Mouse (Mus musculus) forebrain, embryonic 10.5 days (tissue): ENCODE data around the gene Hils1. TPM values are rescaled to one million over a fixed set of nuclear protein-coding genes. Genes with fewer than 3 reads are reported as not detected.
"Not testable (repeated sequence)": the region's sequence is repeated elsewhere in the genome, so short reads cannot be mapped to it uniquely, and the experiment has no call there.

ENCODE experiments used
- DNase-seq: peaks from one replicate; pipeline ENCODE4 v3.0.0-alpha.2; 2017; ENCODE audit warnings: low spot score; ENCODE audit errors: extremely low spot score
- H3K27ac ChIP-seq: fragments of 300-500 bp; sonication (generic); 2 replicates; pipeline ENCODE4 v1.5.1; 2016; ENCODE audit warnings: mild to moderate bottlenecking
- H3K27me3 ChIP-seq: fragments of 300-500 bp; sonication (generic); 2 replicates; pipeline ENCODE4 v1.6.1; 2016; ENCODE audit warnings: mild to moderate bottlenecking; ENCODE audit not compliant: poor library complexity, severe bottlenecking
- H3K36me3 ChIP-seq: fragments of 300-500 bp; sonication (generic); replicated peaks from 2 replicates; pipeline ENCODE4 v1.6.1; 2016; ENCODE audit warnings: mild to moderate bottlenecking, moderate library complexity
- H3K4me1 ChIP-seq: fragments of 300-500 bp; sonication (generic); 2 replicates; pipeline ENCODE4 v1.6.1; 2016
- H3K4me3 ChIP-seq: fragments of 300-500 bp; sonication (generic); 2 replicates; pipeline ENCODE4 v1.5.1; 2016; ENCODE audit warnings: mild to moderate bottlenecking, moderate library complexity
- H3K9me3 ChIP-seq: fragments of 300-500 bp; sonication (generic); 2 replicates; pipeline ENCODE4 v1.6.1; 2016; ENCODE audit warnings: mild to moderate bottlenecking, moderate library complexity
- WGBS: fragments of 180-500 bp; shearing (Covaris S2); methylation state at CpG from one replicate; pipeline ENCODE4 v1.1.7; 2016; 5-methylcytosine and 5-hydroxymethylcytosine counted together
- polyA plus RNA-seq: library from polyadenylated mRNA; unstranded; fragments of >200 nt; fragmentation: Nextera tagmentation; extraction: Ambion mirVana; gene quantifications from 2 replicates; pipeline ENCODE4 v1.2.1, GENCODE M21; 2016

Hils1 gene
- polyA plus RNA-seq, 1 experiment from 2014 or later: not detected

DNA sequence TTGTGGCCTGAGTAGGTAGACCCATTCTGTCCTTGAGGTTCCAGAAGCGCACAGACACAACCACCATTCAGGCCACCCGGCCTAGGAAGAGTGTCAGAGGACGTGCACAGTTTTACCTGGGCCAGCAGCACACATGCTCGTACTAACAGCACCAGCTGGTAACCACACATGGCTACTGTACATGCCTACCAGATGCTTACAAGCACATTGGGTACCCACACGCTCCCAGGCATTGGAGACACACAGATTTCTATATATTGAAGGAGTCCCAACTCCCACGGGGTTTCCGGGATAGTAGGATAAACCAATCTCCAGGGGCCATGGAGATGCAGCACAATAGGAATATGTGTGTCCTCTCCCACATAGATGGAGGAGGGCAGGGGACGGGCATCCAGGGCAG is 35.3 kb downstream of the Hils1 start:
- Histone ChIP-seq H3K4me3 (no peak overlapping the region), H3K36me3 (peaks cover 82% of the 10 kb centered on the region), H3K27me3 (no peaks in the 10 kb centered on the region), H3K9me3 (no peaks in the 10 kb centered on the region), H3K27ac (no peak overlapping the region), H3K4me1 (peaks cover 59% of the 10 kb centered on the region)
- DNase-seq: no peak
- WGBS: 94% methylated on average over 8 of the region's 8 CpGs

DNA sequence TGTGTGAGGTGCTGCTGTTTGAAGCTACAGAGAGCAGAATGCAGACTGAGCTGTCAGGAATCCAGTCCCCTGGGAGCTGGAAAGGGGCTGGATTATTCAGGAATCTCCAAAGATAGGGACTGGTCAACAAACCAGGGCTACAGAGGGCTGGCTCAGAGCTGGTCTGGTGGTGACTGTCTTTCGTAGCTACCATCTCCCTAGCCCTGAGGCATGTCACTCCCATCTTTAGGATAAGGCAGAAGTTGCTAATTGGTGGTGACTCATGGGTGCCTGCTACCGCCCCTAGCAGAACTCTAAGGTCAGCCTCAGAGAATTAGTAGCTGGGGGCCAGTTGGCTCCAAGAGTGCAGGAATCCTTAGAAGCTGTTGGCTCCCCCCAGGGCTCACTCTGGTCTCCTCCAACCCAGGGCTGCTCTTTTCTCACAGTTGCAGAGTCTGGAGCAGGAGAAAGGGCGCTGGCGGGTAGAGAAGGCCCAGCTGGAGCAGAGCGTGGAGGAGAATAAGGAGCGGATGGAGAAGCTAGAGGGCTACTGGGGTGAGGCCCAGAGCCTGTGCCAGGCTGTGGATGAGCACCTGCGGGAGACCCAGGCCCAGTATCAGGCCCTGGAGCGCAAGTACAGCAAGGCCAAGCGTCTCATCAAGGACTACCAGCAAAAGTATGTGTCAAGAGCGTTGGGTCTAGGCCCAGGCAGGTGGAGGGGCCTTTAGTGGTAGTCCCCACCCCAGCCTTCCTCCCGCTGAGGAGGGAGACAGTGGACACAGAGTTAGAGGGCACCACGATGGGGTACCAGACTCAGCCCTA is 36.9 kb downstream of the Hils1 start:
- Histone ChIP-seq H3K9me3 (no peaks in the 10 kb centered on the region), H3K4me3 (no peak overlapping the region), H3K27me3 (no peaks in the 10 kb centered on the region), H3K36me3 (peaks cover 66% of the 10 kb centered on the region), H3K4me1 (peaks cover 69% of the 10 kb centered on the region), H3K27ac (peak overlapping the region; percentile 48; the same call in 1 of the 2 replicates)
- DNase-seq: no peak
- WGBS: 83% methylated on average over 12 of the region's 12 CpGs

DNA sequence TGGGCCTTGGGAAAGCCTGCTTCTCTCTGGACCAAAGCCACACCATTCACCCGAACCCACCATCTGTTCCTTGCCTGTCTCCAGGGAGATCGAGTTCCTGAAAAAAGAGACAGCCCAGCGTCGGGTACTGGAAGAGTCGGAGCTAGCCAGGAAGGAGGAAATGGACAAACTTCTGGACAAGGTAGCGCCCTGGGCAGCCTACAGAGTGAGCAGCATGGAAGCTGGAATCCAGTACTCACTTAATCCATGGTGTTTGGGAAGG is 37.5 kb downstream of the Hils1 start:
- Histone ChIP-seq H3K4me3 (no peak overlapping the region), H3K4me1 (peaks cover 74% of the 10 kb centered on the region), H3K27me3 (no peaks in the 10 kb centered on the region), H3K9me3 (no peaks in the 10 kb centered on the region), H3K36me3 (peaks cover 60% of the 10 kb centered on the region), H3K27ac (peak overlapping the region; percentile 86; the same call in 1 of the 2 replicates)
- 82% methylated on average over 6 of the region's 6 CpGs for WGBS
- no peak for DNase-seq

DNA sequence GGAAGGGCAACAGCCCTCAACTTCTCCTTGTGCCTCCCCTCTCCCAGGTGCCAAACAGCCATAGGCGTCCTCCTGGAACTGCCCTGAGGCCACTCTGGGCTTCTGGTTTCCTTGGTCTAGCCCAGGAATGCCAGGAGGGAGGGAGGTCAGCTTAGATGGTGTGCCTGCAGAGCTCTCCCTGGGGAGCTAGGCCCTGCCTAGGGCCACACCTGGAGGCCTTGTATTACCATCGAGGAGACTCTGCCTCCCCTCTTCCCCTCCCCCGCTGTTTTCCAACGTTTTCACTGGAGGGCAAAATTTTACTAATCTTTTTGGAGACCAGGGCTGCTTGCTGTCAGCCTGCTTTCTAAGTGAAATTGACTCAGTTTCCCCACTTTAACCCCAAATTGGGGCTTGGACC is 38.6 kb downstream of the Hils1 start:
- H3K27ac ChIP-seq: peak overlapping the region; percentile 86
- DNase-seq: no peak
- H3K27me3 ChIP-seq: no peaks in the 10 kb centered on the region
- H3K4me1 ChIP-seq: peaks cover 71% of the 10 kb centered on the region
- 35% methylated on average over 4 of the region's 4 CpGs for WGBS
- H3K4me3 ChIP-seq: peak overlapping the region; percentile 57
- peaks cover 49% of the 10 kb centered on the region for H3K36me3 ChIP-seq
- no peaks in the 10 kb centered on the region for H3K9me3 ChIP-seq

DNA sequence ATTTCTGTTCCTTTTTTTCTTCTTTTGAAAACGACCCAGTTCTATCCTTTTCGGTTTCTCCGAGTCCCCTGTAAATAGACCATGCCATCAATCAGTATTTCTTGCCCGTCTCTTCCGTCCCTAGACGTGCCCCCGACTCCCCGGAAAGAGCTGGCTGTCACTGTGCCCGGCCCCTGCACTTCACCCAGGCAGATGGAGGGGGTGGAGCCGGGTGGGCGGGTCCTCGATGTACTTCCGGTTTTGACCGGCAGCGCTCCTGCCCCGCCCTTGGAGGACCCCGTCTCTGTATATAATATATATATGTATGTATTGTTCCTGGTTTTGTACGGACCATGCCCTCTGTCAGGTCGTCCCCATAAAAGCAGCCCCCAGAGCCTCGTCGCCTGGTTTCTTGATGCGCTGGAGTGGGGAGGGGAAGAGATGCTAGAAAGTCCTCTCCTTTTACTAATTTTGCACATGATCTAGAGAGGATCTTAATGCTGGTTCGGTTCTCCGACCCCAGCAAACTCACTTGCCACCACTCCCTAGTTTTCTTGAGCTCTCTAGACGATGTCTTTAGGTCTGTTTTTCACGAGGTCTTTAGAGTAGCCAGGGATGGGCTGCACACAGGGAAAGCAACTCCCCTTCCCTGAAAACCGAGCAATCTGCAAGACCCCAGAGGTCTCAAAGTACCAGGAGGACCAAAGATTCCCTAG is 39.3 kb downstream of the Hils1 start:
- peak; percentile 83 for DNase-seq
- peaks cover 71% of the 10 kb centered on the region for H3K4me1 ChIP-seq
- WGBS: 2% methylated on average over 27 of the region's 27 CpGs

DNA sequence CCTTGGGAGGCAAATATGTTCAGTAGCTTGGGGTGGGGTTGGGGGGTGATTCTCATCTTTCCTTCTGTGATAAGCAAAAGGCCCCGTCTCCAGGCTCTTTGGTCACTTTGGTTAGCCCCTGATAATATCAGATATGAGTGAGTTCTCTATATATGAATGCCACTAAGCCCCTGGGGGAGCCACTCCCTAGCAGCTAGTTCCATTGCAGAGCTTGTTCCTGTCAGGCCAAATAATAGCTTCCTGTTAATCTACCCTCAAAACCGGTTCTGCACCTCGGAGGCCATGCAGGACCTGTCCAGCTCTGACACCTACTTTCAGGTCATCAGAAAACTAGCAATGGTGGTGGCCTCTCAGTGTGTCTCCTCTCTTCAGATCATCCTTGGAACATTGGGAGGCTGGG is 40.0 kb downstream of the Hils1 start:
- no peaks in the 10 kb centered on the region for H3K9me3 ChIP-seq
- peaks cover 79% of the 10 kb centered on the region for H3K4me1 ChIP-seq
- WGBS: 78% methylated on average over 3 of the region's 3 CpGs
- no peak for DNase-seq
- peak overlapping the region; percentile 57; the same call in 1 of the 2 replicates for H3K4me3 ChIP-seq
- peak overlapping the region; percentile 86; the same call in 1 of the 2 replicates for H3K27ac ChIP-seq
- peaks cover 36% of the 10 kb centered on the region for H3K36me3 ChIP-seq
- H3K27me3 ChIP-seq: no peaks in the 10 kb centered on the region

More for the DNA sequence above, 39.3 kb downstream of the Hils1 start:
- peaks cover 43% of the 10 kb centered on the region for H3K36me3 ChIP-seq
- peak overlapping the region; percentile 57 for H3K4me3 ChIP-seq
- peak overlapping the region; percentile 86 for H3K27ac ChIP-seq
- no peaks in the 10 kb centered on the region for H3K9me3 ChIP-seq
- no peaks in the 10 kb centered on the region for H3K27me3 ChIP-seq

DNA sequence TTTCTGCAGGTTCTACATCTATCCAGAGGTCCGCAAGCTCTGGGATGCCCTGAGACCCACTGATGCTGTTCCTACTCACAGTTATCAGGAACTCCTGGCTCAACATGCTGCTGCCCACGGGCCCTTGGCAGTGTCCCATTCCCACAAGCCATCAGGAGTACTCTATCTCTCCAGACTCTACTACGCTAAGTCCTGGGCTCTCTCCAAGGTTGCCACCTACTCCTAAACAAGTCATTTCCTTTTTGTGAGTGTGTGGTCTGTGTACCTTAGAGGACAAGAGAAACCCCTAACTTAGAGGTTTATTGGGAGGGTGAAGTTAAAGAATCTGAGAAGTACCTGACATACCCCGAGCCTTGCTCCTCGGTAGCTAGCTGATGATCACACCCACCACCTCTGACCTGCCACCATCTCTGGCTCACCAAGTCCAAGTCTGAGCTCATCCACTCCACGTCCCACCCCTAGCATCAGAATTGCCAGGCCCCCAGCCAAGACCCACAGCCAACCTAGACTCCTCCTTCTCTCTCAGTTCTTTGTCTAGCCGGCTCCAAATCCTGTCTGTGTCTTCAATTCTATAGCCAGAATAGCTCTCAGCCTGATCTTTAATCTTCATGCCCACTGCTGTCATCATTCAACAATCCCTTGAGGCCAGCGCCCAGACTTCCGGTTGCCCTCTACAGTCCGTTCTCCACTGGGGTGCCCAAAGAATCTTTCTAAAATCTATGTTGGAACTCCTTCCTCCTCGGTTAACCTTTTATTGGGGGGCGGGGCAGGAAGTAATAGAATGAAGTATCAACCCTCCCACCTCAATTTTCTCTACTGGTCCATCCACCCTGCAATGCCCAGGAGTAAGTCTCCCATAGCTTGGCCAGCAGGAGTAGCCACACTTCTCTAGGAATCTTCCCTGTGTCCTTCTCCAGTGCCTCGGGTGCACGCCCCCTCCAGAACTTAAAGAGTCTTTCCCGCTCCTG is 41.6 kb downstream of the Hils1 start:
- WGBS: 41% methylated on average over 15 of the region's 15 CpGs
- Histone ChIP-seq H3K4me1 (peaks cover 86% of the 10 kb centered on the region), H3K27ac (peak overlapping the region; percentile 96), H3K9me3 (no peaks in the 10 kb centered on the region), H3K36me3 (peaks cover 34% of the 10 kb centered on the region), H3K27me3 (no peaks in the 10 kb centered on the region), H3K4me3 (peak overlapping the region; percentile 91)
- no peak for DNase-seq

DNA sequence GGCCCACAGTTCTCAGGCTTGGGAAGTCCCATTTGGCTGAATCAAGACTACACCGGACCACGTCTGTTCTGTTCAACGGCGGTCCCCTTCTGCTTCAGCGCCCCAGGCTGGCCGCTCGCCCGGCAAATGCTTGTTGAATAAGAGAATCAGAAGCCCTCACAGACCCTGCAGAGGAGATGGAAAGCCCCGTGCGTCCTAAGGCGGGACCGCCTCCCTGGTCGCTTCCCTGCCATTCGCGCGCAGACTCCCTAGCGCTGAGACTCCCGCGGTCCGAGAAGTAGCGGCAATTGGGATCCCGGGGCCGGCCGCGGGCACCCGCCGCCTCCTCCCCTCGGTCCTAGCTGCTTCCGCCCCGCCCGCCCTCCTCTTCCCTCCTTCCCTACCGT is 42.2 kb downstream of the Hils1 start, which contains the start of gene Samd14:
Gene Samd14 (plus strand): TSS at position 251 of the 386 bp plus-strand sequence.
- peak; percentile 80 for DNase-seq
- Histone ChIP-seq H3K27me3 (no peaks in the 10 kb centered on the region), H3K4me1 (peaks cover 80% of the 10 kb centered on the region), H3K9me3 (no peaks in the 10 kb centered on the region), H3K27ac (peak within 1 kb of the TSS; percentile 96), H3K36me3 (peaks cover 34% of the 10 kb centered on the region), H3K4me3 (peak within 1 kb of the TSS; percentile 91)
- WGBS: 0% methylated on average over 32 of the region's 32 CpGs

DNA sequence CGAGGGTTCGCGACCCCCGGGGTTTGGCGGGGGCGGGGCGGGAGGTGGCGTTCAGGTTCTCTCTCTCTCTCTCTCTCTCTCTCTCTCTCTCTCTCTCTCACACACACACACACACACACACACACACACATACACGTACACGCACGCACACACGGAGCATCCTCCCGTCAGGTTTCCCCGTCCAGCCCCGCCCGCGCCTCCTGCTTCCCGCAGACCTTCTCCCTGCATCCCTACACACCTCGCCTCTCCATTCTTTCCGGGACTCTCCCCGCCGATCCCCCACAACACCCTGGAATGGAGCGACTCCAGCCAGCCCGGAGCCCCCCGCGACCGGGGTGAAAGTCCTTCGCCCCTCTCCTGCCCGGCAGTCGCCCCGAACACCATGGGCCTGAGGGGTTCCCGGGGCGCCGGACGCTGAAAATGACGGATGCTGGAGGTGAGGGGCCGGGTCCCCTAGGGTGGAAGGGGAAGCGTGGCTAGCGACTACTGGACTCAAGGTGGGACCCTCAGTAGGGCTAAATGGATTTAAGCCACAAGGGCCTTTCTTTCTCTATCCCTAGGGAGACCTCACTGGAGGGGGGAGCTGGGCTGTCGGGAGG is 42.8 kb downstream of the Hils1 start:
- Histone ChIP-seq H3K36me3 (peaks cover 34% of the 10 kb centered on the region), H3K27ac (peak overlapping the region; percentile 96), H3K4me1 (peaks cover 76% of the 10 kb centered on the region), H3K9me3 (no peaks in the 10 kb centered on the region), H3K4me3 (peak overlapping the region; percentile 91), H3K27me3 (no peaks in the 10 kb centered on the region)
- 0% methylated on average over 36 of the region's 40 CpGs for WGBS
- DNase-seq: peak; percentile 62

DNA sequence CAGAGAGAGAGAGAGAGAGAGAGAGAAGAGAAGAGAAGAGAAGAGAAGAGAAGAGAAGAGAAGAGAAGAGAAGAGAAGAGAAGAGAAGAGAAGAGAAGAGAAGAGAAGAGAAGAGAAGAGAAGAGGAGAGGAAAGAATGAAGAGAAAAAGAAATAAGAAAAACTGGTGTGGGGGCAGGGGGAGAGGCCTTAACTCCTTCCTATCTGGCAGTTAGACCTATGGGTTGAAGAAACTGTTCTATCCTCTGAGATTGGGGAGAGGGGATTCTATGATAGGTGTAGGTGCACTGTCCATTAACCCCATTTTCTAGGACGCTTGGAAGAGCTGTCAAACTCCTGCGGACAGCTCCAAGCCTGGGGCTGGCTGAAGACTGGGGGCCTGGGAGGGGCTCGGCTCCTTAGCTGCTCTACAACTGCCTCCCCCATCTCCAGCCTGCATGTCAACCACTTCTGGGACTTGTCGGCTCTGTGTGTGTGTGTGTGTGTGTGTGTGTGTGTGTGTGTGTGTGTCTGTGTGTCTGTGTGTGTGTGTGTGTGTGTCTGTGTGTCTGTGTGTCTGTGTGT is 43.5 kb downstream of the Hils1 start:
- Histone ChIP-seq H3K4me1 (peaks cover 73% of the 10 kb centered on the region), H3K36me3 (peaks cover 34% of the 10 kb centered on the region), H3K27ac (peak overlapping the region; percentile 96), H3K4me3 (peak overlapping the region; percentile 91)
- H3K9me3 ChIP-seq, H3K27me3 ChIP-seq, DNase-seq: not testable (repeated sequence)
- WGBS: 28% methylated on average over 4 of the region's 4 CpGs

DNA sequence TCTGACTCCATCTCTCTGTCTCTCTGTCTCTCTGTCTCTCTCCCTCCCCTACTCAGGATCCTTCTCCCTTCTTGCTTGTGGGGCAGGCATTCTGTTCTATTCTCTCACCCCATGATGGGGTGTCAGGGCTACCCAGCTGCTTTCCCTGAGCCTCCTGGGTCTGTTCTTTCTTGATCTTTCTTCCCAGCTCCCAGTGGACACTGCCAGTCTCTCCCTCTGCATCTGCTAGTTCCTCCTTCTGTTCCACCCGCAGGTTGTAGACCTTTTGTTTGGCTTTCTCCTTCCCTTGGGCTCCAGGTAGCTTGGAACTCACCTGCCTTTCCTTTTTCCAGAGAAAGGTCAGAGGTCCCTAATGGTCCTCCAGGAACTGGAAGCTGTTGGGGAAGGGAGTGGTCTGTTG is 44.0 kb downstream of the Hils1 start:
- Histone ChIP-seq H3K27ac (peak overlapping the region; percentile 96), H3K4me1 (peaks cover 71% of the 10 kb centered on the region), H3K27me3 (no peaks in the 10 kb centered on the region), H3K4me3 (peak overlapping the region; percentile 91), H3K9me3 (no peaks in the 10 kb centered on the region), H3K36me3 (peaks cover 38% of the 10 kb centered on the region)
- WGBS: 46% methylated on average over 1 of the region's 1 CpGs
- DNase-seq: no peak

DNA sequence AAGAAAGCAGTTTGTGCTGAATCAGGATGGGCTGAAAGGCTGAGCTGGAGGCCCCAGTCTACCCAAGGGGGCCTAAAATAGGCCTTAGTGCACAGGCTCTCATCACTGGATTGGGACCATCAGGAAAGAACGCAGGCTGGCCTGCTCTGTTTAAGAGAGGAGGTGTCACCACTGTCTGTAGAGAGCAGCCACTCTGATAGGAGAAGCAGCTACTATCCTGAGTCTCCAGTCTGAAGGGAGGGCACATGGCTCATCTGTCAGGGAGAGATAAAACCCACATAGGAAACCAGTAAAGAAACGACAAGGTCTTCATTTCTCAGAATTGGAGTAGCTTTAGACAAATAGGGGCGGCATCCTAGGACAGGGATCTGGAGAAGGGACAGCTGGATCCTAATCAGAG is 44.7 kb downstream of the Hils1 start:
- peaks cover 65% of the 10 kb centered on the region for H3K4me1 ChIP-seq
- no peak for DNase-seq
- H3K4me3 ChIP-seq: peak overlapping the region; percentile 91
- WGBS: 65% methylated on average over 3 of the region's 3 CpGs
- H3K36me3 ChIP-seq: peaks cover 45% of the 10 kb centered on the region
- no peaks in the 10 kb centered on the region for H3K9me3 ChIP-seq
- no peaks in the 10 kb centered on the region for H3K27me3 ChIP-seq
- peak overlapping the region; percentile 96 for H3K27ac ChIP-seq
